Mouse (Mus musculus) stomach, postnatal 0 days (tissue): Measurements from ENCODE around the gene E330017A01Rik.

Experiments
- CTCF ChIP-seq: IDR thresholded peaks from 2 replicates; pipeline ENCODE4 v1.5.1; 2016; ENCODE audit warnings: antibody characterized with exemption, low read depth, mild to moderate bottlenecking, moderate library complexity
- EP300 ChIP-seq: optimal IDR thresholded peaks from 2 replicates; pipeline ENCODE3; 2016; ENCODE audit warnings: antibody characterized with exemption

- TF ChIP-seq CTCF (no peak), EP300 (no peak)
Measured at GRCm38 (mm10) chr16:58656526-58656925, 18.0 kb upstream of the E330017A01Rik start.
